Mouse (Mus musculus): ENCODE results near the gene Cgas.
"Not testable (repeated sequence)": the region's sequence is repeated elsewhere in the genome, so short reads cannot be mapped to it uniquely, and the experiment has no call there.

Cgas gene

DNA sequence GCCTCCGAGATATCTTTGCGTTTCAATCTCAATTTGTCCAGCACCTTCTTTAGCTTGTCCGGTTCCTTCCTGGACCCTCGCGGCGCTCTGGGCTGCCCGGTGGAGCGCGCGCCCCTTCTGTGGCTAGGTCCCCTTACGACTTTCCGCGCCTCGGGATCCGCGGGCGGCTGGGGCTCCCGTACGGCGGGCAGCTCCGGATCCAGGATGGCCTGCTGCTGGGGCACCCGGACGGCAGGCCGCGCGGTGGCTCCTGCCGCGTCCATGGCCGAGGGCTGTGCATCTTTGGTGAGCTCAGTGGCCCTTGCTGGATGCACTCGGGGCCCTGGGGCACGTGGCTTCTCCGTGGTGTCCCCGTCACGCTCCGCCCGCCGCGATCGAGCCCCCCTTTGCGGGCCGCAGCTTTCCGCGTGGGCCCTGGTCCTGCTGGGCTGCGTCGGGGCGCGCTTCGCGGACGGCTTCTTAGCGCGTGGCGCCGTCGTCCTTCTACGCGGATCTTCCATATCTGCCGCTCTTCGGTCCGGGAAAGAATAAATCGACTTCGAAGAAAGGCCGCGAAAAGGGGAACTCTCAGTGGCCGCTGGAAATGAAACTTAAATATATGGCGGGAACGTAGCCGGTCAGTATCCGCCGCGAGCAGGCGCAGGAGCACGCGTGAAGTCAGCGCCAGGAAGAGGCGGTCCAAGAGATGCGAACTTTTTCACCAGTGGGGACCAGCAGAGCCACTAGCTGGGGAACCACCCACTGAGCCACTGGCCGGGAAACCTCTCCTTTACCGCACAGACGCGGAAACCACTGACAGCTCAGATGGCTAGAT lies at the start of gene Cgas:
Cgas (minus strand) TSS at position 659 of the 814 bp plus-strand sequence.
- peak; percentile 83 for DNase-seq

DNA sequence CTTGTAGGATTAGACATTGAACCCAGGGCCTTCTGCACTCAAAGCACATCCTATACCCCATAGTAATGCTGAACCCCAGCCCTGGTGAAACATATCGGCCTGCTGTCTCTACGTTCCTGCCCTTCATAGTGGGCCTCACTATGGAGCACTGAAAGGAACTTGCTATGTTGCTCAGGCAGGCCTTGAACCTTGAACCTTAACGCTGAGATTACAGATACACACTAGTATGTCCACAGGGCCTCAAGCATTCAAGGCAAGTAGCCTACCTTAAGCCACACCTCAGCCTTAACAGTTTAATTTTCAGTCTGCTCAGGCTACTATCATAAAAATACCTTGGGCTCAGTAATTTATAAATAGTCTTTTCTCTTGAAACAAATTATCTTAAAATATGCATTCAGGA lies 49.2 kb upstream of the Cgas start:
- no peak for DNase-seq

DNA sequence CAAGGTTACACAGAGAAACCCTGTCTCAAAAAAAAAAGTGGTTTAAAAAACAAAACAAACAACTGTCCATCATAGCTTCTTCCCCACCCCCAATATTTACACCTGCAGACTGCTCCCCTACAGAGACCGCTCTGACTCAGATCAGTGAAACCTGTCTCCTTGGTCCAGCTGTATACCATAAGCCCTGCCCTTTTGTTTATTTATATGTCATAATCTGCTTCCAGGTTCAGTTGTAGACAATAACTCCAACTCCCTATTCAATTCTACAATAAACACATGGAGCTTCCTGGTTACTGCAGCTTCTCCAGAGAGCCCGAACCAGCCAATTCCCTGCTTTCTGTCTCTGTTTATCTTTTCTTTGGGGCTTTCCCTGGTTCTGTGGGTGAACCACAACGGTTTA lies 48.1 kb upstream of the Cgas start:
- peak; percentile 21 for DNase-seq

DNA sequence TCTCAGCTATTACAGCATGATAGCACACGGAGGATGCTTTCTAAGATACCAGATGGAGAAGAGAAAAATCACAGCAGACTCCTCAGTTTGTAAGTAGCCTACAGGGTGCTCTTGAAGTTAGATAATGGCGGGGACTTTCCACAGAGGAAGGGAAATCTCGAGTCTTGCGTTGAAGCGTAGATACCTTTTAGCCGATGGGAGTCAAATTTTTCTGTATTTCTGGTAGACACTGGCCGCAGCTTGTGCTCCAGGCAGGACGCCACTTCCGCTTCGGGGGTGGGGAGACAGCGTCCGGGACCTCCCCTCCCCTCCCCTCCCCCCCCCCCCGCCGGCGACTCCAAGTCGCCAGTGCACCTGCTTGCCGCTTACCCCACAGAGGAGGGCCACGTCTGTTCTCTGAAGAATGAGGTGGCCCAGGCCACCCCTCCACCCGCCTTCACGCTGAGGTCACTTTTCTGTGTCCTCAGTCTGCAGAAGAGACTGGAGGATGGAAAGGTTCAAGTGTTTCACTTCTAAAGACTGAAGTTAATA lies 45.9 kb upstream of the Cgas start, which contains the start of gene Eef1a1:
Eef1a1 (minus strand) TSS at position 262 of the 531 bp plus-strand sequence.
- peak; percentile 84 for DNase-seq

DNA sequence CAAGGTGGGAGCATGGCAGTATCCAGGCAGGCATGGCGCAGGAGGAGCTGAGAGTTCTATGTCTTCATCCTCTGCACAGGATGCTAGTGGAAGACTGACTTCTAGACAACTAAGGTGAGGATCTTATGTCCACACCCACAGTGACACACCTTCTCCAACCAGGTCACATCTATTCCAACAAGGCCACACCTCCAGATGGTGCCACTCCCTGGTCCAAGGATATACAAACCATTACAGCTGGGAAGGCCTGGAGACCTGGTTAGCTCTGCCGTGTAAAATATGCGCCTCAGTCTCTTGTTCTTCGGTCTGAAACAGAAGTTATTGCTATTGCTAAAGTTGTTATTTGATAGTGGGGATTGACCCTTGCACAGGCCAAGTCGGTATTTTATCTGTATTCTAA lies 45.0 kb upstream of the Cgas start:
- not testable (repeated sequence) for DNase-seq

DNA sequence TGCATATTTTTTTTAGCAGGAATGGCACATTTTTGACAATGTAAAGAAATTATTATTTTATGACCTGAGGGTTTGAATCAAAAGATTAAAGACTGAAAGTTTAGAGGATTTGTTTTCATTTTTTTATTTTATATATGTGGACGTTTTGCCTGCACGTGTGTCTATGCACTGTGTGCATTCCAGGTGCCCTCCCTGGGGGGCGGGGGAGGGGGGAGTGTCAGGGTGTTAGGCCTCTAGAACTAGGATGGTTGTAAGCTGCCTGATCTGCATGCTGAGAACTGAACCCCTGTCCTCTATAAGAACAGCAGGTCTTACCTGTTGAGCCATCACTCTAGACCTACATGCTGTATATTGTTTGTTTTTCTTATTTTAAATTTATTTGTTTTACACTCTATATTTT lies 41.6 kb upstream of the Cgas start:
- no peak for DNase-seq

DNA sequence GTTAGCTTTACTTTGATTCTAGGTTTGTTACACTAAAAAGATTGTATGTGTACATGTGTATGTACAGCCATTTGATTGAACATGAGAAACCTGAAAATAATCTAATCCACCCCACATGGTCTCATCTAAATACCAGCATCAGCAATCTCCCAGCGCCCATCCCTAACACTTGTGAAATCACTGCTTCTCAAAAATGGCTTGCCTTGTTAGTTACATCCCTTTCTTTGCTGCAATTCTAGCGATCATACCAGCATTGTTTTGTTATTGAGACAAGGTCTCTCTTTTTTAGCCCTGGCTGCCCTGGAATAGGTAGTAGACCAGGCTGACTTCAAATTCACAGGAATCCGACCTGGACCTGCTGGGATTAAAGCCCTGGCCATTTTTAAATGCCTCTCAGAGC lies 39.3 kb upstream of the Cgas start:
- peak; percentile 50 for DNase-seq

DNA sequence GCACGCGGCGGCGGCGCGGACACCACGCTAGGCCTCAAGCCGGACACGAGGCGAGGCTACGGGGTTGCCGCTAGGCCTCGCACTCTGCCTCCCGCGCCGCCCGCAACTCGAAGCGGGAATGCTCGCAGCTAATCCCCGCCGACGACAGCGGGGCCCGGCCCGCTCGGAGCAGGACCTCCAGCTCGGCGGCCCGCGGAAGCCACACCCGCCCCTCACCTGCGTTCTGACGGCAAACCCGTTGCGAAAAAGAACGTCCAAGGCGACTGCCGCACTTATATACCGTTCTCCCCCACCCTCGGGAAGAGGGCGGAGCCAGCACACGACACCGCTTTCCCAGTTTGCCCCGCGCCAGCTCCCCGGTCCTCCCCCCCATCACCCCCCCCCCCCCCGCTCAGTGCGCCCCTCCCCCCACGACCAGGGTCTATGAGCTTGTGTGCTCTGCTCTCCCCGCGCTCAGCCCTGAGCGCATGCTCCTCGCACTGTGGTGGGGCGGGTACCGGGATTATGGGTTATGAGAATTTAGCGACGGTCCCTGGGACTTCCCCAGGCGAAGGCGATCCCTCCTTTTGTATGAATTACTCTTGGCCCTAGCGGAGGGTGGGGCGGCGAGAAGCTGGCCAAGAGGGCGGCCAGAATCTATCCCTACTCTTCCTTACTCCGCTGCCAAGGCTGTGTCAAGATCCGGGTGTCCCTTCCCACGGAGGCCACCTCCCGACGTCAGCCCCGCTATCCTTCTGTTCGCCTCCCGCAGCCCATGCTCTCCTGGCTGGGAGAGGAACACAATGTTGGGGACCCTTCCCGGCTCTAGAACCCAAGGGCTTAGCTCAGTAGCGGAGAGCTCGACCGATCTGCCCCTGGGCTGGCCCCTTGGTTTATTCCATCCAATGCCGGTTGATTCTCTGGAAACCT lies 38.6 kb upstream of the Cgas start:
- peak; percentile 98 for DNase-seq

DNA sequence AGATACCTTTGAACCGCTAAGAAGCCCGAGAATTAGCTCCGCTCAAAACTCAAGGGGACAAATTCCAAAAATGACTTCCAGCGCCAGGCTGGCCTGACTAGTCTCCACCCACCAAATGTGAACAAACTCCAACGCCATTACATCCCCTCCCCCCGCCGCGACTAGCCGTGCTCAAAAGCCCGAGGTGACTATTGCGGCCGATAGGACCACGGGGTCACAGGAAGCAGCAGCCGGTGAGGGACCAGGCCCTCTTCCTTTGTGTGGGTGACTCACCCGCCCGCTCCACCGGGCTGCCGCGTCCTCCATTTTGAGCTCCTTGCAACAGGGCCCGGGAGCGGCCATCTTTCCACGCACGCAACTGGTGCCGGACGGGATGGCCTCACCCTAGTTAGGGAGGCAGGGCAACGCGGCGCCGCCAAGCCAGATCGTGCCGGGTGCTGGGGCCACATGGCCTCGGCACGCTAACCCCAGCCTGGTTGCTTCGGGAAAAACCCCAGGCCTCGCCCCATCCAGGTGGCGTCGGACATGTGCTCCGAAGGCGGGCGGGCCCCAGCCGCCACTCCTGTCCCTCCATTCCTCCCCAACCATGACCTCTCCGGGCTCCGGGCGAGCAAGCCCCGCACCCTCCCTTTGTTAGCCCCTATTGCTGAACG lies 37.8 kb upstream of the Cgas start:
- DNase-seq: peak; percentile 85

DNA sequence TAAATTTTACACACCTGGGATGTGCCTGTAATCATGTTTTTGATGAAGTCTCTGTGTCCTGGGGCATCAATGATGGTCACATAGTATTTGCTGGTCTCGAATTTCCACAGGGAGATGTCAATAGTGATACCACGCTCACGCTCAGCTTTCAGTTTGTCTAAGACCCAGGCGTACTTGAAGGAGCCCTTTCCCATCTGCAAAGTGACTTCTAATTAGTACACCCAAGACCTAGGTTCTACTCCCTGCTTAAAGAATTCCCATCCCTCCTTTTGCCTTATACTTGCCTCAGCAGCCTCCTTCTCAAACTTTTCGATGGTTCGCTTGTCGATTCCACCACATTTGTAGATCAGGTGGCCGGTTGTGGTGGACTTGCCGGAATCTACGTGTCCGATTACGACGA lies 37.2 kb upstream of the Cgas start:
- DNase-seq: not testable (repeated sequence)

DNA sequence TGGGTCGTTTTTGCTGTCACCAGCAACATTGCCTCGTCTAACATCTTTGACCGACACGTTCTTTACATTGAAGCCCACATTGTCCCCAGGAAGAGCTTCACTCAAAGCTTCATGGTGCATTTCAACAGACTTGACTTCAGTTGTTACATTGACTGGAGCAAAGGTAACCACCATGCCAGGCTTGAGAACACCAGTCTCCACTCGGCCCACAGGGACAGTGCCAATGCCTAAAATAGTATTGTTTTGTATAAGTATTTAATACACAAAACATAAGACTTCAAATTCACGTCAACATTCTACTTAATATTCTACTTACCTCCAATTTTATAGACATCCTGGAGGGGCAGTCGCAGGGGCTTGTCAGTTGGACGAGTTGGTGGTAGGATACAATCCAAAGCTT lies 36.3 kb upstream of the Cgas start:
- DNase-seq: not testable (repeated sequence)

DNA sequence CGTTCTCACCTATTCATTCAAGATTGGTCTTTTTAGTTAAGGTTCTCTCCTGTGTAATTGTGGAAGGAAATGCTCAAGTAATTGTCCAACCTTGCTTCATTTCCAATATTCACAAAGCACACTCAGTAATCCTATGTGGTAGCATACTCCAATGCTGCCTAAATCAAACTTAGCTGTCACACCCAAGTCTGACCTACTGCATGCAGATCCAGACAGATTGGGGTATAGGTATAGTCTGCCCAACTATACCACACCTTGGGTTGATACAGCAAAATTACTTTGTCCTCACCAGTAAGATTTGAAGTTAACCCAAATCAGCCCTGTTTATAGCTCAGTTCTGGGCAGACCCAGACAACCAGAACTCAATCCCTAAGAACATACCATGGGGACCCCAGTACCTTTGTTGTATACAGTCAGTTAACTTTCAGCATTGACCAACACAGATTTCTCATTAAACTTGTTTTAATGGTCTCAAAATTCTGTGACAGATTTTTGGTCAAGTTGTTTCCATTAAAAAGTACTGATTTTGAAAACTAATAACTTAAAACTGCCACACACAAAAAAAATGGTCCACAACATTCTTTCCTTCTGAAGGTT lies 35.1 kb upstream of the Cgas start:
- not testable (repeated sequence) for DNase-seq

DNA sequence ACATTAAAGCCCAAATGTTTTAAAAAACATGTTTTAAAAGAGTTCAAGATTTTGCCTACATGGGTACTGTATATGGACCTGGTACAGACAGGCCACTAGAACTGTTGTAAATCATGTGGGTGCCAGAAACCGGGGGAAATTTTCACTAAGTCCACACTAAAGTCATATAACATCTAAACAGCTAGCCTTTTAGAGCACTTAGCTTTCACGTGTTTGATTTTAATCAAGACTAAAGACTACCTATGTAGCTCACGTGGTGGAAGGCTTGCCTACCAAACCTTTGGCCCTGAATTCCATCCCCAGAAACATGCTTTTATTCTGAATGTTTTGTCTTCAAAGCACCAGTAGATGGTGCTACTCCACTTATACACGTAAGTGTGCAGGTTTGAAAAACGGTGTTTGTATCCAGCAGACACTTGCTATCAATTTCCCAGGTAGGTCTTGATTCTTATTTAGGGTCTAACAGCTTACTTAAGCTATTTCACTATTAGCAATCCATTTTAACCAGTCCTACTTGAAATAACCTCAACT lies 34.0 kb upstream of the Cgas start:
- peak; percentile 57 for DNase-seq

DNA sequence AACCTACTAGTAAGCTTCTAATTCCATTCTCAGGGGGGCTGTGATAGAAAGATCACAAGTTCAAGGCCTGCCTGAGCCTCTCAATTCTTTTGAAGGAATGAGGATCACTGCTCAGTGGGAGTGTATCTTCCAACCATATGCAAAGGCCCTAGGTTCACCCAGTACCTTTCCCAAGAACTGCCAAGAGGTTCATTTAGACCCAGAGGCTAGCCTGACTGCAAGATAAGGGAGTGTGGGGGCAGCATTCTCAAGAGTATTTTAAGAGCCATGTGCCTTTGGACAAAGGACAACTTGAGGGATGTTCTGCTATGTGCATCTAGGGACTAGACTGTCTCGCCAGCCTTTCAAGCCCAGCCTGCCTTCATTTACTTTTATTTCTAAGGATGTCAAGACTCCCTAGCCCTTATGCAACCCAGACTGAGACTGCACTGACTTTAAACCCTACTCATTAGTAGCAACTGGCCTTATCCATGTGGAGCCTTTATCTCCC lies 33.5 kb upstream of the Cgas start:
- DNase-seq: no peak

DNA sequence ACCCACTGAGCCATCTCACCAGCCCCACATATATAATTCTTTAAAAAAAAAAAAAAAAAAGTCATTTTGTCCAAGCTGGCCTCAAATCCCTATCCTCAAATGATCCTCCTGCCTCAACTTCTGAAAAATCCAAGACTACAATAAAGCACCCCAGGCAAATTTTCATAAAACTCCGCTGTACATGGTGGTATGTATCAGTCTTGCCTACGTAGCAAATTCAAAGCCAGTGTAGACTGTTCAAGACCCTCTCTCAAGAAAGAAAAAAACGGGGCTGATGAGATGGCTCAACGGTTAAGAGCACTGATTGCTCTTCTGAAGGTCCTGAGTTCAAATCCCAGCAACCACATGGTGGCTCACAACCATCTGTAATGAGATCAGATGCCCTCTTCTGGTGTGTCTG lies 32.8 kb upstream of the Cgas start:
- DNase-seq: no peak

DNA sequence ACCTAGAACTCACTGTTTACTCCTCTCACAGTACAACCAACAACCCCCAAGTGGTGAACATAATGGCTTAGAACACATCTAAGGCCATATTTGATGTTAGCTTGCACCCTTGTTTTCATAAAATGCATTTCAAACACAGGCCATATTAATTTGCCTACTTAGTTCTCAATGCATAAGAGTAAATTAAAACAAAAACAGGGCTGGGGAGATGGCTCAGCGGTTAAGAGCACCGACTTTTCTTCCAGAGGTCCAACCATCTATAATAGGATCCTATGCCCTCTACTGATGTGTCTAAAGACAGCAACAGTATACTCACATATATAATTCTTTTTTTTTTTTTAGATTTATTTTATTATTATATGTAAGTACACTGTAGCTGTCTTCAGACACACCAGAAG lies 32.3 kb upstream of the Cgas start:
- DNase-seq: no peak

DNA sequence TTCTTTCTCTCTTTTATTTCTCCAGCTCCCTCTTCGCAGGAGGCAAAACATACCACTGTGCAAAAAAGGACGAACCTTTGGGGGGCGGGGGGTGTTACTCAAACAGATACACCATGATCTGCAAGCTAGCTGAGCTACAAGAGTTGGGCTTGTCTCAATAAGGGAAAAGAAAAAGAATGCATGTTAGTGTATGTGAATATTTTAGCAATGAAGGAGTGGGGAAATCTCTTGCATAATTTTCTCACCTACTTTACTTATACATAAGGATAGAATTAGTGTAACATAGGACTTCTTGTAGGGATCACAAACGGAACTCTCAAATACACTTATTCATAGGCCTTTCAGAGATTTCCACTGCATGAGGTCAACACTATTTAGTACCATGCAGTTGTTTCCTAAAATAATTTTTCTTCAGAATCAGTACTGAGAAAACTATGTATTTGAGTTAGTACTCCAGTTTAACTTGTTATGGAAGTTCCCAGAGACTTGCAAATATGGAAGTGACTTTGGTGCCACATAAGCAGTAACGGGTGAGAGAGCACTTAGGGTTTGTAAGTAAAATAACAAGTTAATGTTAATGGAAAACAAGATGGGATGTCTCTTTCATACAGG lies 31.8 kb upstream of the Cgas start:
- DNase-seq: no peak

DNA sequence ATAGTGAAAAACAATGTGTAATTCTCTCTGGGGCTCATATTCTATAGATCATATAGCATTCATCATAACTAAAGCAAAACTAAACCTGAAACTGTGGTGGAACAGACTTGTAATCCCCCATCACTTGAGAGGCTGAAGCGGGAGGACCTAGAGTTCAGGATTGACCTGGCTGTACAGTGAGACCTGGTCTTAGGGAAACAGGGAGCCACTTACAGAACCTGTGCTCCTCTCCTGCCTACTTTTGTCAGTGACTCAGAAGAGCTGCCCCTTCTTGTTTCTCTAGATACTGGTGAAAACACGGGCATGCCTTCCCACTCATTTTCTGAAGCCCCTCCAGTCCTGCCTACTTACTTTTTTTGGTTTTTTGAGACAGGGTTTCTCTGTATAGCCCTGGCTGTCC lies 31.2 kb upstream of the Cgas start:
- no peak for DNase-seq

DNA sequence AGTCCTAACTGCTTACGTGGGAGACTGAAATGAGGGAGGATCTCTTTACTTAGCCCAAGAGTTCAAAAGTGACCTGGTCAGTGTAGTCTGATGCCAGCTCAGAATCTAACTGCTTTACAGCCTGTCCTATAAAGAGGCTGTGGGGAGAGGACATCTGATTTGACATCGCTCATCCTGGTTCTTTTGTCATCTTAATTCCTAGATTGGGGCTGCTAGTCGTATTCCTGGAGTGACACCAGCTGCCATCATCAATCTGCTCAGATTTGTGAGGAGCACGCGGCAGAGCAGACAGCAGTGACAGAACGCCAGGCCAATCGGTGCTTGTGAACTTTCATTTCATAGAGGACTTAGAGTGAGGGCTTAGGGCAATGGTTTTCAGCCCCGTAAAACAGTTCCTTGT lies 30.6 kb upstream of the Cgas start:
- no peak for DNase-seq

DNA sequence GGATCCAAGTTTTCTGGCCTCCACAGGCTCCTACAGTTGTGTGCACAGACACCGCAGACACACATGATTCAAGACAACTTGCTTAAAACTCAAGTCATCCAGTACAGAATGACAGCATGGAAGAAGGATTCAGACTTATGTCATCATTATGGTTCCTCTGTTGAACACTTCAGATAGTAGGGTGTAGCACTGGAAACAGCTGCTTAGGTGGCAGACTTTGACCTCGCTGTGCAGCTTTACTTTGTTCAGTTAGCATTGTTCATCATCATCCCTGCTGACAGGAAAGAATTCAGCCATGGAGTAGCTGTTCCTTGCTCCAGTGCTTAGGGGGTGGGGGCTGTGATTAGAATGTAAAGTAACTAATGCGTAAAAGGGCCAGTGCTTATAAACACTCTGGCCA lies 22.7 kb upstream of the Cgas start:
- DNase-seq: no peak

DNA sequence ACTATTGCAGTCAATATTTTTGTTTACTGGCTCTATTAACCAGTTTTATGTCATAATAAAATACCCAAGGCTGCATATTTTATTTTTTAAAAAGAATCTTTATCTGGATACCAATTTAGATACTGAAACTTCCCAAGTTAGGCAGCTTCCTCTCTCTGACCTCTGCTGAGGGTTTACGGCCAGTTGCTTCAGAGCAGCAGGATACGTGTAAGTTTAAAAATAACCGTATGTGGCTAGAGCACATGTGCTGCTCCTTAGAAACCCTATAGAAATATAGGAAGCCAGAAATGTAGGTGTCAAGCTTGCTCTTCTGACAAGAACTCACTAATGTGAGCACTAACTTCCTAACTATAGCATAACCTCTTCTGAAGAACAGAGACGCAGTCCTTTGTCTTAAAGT lies 20.3 kb upstream of the Cgas start:
- no peak for DNase-seq

DNA sequence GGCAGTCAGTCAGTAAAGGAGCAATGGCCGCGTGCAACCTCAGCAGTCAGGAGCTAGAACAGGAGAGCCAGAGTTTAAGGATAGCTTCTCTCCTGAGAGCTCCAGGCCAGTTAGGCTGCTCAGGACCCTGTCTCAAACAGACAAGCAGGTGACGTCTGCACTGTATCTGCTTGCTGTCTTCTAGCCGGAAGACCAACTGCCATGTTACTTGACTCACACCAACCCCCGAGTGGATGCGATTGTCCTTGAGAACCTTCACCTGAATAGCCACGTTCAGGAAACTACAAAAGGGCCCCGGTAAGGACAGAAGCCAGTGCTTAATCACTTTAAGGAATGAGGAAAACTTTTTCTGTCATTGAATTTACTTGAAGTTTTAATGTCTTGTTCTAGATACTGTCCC lies 14.0 kb upstream of the Cgas start:
- DNase-seq: no peak
